Mouse (Mus musculus) naive thymus-derived CD4-positive, alpha-beta T cell, adult 2 months (primary cell): ENCODE results near the gene Drosha.
"Not testable (repeated sequence)": the region's sequence is repeated elsewhere in the genome, so short reads cannot be mapped to it uniquely, and the experiment has no call there.

ENCODE experiments used
- DNase-seq: peaks from one replicate; pipeline ENCODE4 v3.0.0-alpha.2; 2011; ENCODE audit warnings: low read depth

The Drosha gene

DNA sequence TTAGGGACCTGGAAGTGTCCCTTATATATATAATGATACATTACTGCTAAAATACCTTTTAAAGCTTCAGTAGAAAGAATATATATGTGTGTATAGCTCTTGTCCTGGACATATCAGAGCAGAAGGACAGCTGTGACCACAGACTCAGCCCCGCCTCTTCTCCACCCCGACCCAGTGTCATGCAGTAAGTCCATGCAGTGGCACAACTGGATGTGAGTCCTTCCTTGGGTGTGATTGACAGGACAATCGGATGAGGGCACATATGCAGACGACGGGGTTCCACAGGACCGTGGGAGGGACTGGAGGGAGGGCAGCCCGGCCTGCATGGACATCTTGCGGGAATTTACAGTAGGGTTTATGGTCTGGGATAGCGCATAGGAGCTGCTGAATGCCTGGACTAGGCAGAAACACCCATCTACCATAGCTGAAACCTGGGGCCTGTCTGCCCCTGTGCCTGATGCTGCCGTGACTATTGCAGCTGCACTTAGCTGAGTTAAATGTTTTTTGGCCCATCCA is 111.7 kb downstream of the Drosha start:
- no peak for DNase-seq

DNA sequence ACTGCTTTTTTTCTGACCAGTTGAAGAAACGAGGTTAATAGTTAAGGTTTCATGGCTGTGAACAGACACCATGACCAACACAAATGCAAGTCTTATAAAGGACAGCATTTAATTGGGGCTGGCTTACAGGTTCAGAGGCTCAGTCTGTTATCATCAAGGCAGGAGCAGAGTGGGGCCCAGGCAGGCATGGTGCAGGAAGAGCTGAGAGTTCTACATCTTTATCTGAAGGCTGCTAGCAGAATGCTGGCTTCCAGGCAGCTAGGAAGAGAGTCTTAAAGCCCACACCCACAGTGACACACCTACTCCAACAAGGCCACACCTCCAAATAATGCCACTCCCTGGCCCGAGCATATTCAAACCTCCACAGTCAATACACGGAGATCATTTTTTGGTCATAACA is 112.7 kb downstream of the Drosha start:
- not testable (repeated sequence) for DNase-seq

DNA sequence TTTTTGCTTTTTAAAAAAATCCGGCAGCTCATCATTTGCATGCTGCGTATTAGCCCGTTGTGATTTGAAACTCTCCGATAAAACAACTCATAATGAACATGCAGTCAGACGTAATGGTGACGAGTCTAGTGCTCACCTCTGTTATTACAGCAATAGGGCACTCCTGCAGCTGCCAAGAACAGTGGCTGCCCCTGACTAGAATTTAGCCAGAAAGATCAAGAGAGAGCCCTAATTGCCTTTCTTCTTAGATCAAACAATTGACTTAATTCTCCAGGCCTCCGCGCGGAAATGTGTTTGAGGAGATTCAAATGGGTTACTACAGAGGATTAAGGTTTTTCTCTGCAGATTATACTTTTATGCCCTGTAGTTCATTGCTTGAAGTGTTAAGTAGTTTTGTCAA is 116.5 kb downstream of the Drosha start:
- DNase-seq = no peak

DNA sequence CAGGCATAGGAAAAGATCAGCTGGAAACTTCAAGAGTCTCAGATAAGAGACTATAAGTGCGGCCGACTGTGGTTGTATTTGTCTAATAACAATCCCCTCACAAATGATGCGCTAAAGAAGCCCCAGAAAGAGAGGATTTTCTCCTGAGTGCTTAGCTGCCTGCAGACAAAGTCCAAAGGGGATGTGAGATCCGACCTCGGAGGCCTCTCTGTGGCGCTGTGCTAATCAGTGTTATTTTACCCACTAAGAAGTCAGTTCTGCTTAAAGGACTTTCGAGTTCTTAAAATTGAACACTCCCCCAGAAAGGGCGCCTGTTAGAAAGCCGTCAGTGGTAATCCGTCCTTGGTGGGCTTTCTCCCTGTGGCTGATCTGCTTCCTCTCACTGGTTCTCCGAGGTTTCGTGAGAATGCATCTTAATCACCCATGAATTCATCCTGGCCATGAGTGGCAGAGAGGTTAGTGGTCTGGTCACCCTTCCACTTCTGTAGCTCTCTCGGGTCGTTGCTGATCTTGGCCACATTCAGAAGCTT is 117.1 kb downstream of the Drosha start:
- no peak for DNase-seq

DNA sequence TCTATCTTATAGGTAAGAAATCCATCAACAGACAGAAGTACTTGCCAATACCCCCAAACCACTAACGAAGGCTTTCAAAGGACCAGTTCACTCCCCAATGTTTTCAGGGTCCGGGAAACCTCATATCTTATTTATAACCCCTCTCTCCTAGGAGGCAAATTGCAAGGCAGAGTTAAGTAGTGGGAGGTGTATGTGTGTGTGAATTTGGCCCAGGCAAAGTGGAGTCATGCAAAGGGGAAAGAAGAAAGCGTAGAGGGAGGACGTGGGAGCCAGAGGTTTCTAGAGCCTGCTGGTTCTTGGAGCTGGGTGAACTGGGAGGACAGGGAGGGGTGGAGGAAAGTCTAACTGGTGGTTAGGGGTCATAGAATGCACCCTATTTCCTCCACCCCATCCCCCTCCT is 117.8 kb downstream of the Drosha start:
- no peak for DNase-seq

DNA sequence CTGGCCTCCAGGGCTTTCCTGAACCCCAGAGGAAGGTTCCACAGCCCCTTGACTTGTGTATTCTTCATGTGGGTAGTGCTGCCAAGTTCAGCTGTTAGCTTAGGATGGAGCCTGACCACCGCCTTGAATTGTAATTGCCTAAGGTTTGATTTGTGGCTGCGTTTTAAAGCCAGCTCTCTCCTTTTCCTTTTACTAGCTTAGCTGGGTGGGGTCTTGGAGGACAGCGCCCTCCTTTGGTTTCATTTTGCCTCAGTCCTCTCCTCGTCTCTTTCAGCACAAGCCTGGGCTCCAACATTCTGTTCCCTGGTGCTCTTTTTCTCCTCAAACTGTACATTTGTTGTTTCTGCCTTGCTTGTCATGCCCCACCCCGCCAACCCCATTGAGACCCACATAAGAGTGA is 133.4 kb downstream of the Drosha start:
- no peak for DNase-seq

DNA sequence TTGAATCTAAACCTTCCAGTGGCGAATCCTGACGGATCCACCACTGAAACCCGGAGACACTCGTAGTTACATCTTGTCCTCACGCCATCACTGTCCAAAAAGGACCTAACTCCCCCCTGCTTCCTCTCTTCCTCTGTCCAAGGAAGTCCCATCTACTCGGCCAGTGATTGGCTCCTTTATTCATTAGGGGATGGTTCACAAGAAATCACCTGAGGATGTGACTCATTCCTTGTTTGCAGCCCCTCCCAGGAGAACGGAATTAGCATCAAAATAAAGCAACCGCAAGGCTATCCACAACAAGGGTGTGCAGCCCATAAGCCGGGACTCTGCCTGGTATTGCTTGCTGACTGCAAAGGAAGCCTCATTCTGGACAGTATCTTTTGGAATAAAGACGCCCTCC is 137.6 kb downstream of the Drosha start:
- no peak for DNase-seq

DNA sequence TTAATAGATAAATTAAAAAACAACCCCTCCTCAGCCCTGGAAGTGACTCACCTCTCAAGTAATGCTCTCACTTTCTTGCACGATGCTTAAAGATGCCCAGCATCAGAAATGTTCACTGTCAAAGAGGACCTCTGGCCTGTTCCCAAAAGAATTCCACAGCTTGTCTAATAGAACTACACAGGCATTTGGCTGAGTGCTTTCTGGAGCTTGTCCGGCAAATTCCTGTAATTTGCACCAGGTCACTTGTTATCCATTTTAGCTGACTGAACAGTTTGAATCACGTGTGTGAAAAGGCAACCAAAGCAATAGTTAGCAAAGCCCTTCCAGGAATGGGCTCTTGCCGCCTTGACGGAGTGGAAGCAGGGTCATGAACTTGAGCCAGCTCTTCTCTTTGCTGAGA is 140.6 kb downstream of the Drosha start:
- no peak for DNase-seq

DNA sequence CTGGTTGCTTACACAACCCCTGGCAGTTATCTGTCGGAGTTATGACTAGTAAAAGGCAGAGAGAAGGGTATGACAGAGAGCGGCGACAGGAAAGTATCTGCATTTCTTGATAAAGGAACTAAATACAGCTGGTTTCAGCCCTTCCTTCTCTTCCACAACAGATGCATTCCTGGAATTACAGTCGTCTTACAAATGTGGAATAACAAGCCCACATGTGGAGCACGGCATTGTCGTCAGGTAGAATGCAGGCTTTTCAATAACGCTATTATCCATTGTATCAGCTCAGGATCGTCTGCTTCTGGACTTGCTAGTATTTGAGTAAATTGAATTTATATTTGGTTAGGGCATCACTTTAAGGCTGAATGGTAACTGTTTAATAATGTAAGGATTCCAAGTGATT is 144.2 kb downstream of the Drosha start:
- no peak for DNase-seq

DNA sequence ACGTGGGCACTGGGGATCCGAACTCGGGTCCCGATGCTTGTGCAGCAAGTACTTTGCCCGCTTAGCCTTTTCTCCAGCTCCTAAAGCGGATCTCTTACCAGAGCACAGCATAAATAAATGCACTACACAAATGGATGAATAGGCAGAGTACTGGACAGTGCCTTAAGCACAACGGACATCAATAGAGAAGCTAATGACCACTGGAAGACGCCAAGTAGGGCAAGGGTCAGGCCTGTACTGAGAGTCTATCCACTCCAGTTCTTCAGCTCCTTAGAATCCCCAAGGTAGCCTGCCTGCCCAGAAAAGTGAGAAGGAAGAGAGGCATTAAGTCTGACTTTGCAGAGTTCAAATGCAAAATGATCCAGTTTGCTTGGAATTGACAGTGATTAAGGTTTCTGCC is 147.8 kb downstream of the Drosha start:
- DNase-seq = no peak
